Mouse (Mus musculus) thymus, postnatal 14 days (tissue): ENCODE data around the gene Fgfr3.

Experiments used
- DNase-seq: peaks from one replicate; pipeline ENCODE4 v3.0.0; 2021

The Fgfr3 gene

GRCm38 (mm10) chr5:33733837-33734236, 12.4 kb downstream of the Fgfr3 start:
- no peak for DNase-seq

- DNase-seq: no peak
These were observed 14.1 kb downstream of the Fgfr3 start for GRCm38 (mm10) chr5:33735412-33736092.

GRCm38 (mm10) chr5:33736230-33736629, 14.8 kb downstream of the Fgfr3 start:
- DNase-seq: no peak

- peak; percentile 52 for DNase-seq
These were observed 16.4 kb downstream of the Fgfr3 start for GRCm38 (mm10) chr5:33737903-33738321.

GRCm38 (mm10) chr5:33738341-33738740, 16.9 kb downstream of the Fgfr3 start:
- no peak for DNase-seq

- no peak for DNase-seq
These were observed 19.1 kb downstream of the Fgfr3 start for GRCm38 (mm10) chr5:33740548-33740947.

GRCm38 (mm10) chr5:33743481-33743880, 22.0 kb downstream of the Fgfr3 start:
- no peak for DNase-seq

GRCm38 (mm10) chr5:33777195-33777594, 55.7 kb downstream of the Fgfr3 start:
- DNase-seq: no peak

- DNase-seq: no peak
These were observed 60.5 kb downstream of the Fgfr3 start for GRCm38 (mm10) chr5:33781964-33782344.

- DNase-seq: peak; percentile 93
These were observed 61.0 kb downstream of the Fgfr3 start, which contains the start of gene Letm1 for GRCm38 (mm10) chr5:33782345-33782998. TSS of gene Letm1 (minus strand) at chr5:33782817.

GRCm38 (mm10) chr5:33782999-33783390, 61.5 kb downstream of the Fgfr3 start:
- no peak for DNase-seq
